Mouse (Mus musculus) brain, embryonic 14.5 days (tissue): ENCODE measurements at regions not wholly inside any gene's neighbourhood (a gene's known extent, or its start where the extent isn't known, plus 50 kb on each side); places are given as distances from the start of the nearest gene placed in this dataset.

Experiments
- CTCF ChIP-seq: fragments of 200-500 bp; IDR thresholded peaks from 2 replicates; pipeline ENCODE4 v1.5.1; 2012; ENCODE audit warnings: inconsistent platforms, mild to moderate bottlenecking, moderate library complexity, borderline replicate concordance; ENCODE audit not compliant: insufficient read depth, insufficient read length; ENCODE audit errors: extremely low read depth
- POLR2A ChIP-seq: fragments of 200-500 bp; IDR thresholded peaks from 2 replicates; pipeline ENCODE4 v1.6.1; 2012; ENCODE audit warnings: mild to moderate bottlenecking, inconsistent platforms, borderline replicate concordance; ENCODE audit not compliant: poor library complexity, insufficient read depth, insufficient read length, severe bottlenecking; ENCODE audit errors: extremely low read depth

GRCm38 (mm10) chr1:55963867-55964266 lies 558.1 kb downstream of the Plcl1 start:
- TF ChIP-seq POLR2A (no peak), CTCF (no peak)
